Mouse (Mus musculus): Measurements from ENCODE around the gene Ttll5.

The Ttll5 gene

DNA sequence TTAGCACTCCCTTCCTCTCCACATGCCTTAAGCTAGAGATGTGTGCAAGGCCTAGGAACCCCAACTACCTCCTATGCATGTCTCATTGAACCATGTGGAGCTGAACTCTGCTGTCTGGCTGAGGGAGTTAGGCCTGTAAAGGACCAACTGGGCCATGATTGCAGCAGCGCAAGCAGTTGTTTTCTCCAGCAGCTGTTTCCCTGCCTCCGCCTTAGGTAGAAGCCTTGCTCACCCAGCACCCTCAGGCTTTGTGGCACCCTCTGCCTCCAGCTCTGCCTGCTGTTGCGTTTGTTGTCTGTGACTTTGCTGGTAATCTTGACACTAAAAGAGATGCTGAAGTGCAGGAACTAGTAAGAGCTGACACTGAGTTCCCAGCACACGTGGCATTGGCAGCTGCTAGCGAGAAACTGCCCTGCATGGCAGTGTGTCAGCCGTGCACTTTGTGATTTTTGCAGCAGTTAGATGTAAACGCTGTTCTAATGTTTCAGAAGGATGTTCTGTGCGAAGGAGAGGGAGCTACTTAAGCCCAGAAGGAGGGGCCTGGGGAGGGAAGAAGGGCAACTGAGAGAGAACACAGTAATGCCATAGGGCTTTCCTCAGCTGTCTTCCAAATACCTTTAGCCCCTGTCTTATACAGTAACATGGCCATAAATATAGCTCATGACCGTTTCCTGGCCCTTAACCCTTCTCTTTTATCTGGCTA lies 198.0 kb downstream of the Ttll5 start:
- DNase-seq: no peak

DNA sequence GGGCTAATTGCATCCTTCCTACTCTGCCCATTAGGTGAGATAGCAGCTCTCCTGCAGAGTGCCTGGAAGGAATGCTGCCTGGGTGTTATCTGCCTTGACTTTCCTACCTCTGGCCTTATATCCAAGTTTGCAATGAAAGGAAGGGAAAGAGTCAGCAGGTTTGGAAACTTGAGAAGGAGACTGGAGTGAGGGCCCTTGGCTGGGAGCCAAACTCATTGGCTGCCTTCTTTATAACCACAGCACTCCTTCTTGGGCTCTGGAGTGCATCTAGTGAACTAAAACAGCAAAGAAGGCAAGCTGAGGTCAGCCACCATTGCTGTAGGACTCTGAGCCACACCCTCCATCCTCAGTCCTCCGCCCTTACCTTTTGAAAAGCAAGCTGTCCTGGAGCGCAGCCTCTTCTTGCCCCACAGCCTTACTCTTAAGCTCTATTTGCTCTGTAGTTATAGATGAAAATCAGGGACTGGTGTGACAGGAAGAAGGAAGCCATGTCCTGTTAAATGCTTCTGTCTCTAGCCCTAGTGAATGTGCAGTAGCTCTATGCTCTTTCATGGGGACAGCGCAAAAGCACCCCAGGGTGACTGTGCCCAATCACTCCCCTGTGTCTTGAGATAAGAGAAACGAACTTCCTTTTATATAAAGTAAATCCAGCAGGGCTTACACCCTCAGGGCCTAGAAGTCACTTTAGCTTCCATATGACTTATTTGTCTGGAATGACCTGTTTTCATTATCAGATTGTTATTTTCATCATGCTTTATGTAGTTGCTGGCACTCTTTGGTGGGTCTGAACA lies 198.8 kb downstream of the Ttll5 start:
- no peak for DNase-seq

DNA sequence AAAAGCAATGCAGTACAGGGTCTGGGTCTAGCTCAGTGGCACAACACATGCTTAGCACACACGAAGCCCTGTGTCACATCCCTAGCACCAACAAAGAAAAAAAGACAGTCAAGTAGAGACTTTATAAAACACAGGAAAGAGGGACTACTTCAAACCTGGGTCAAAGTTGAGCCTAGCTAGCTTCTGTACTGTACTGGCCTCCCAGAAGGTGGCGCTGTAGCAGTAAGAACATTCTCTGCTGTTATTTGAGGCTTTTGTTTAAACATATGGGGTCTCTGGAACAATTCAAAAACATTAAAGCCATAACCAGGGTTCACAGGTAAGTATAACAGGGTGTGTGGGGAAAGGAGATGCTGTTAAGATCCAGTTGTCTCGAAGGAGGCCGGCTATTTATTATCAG lies 200.0 kb downstream of the Ttll5 start:
- peak; percentile 35 for DNase-seq

DNA sequence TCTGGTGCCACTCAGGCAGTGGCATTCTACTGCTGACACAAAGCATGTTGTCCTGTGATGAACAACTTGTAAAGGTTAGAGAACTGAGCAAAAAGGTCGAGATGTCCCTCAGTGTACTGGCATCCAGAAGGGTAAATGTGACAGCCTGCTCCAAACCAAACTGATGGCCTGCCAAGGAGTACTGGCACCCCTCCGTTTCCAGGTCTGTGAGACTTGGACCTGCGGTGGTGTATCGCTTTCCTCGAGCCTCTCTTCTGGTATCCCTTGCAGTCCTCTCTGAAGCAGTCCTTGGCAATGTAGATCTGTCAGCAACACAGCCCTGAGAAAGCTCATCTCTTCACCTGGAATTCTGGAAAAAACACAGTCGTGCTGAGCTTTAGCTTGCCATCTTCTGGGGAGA lies 201.0 kb downstream of the Ttll5 start:
- DNase-seq: peak; percentile 71

DNA sequence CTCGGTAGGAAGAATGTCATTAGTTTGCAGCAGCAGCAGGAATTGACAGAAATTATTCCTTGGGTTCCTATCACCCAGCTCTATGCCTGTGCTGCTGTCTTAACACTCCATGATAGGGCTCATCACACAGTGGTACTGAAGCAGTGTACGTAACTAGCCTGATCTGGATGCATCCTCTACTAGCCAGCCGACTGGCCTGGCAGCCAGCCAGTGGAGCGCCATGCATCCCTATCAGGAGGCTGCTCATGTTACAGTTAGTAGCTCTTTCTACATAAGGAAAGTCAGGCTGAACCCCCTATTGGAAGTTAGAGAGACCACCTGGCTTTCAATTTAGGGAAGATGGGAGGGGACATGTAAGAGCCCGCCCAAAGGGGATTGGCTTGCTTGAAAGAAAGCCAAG lies 202.5 kb downstream of the Ttll5 start:
- DNase-seq: peak; percentile 31

DNA sequence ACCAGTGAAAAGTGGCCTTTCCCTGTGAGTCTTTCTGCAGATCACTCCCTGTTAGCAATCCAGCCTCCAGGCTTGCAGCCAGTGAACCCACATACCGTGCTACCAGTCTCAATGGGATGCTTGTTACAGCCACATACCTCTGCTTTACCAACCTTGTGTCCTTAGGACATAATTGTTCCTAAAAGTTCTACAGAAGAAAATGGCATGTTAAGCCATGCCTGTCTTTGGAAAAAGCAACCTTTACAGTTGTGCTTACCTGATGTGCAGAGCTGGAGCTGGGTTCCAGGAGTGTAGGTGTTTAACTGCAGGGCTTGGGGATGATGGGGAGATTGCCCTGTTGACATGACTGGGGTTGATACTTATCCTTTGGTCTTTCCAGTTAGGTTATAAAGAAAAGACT lies 203.3 kb downstream of the Ttll5 start:
- no peak for DNase-seq

DNA sequence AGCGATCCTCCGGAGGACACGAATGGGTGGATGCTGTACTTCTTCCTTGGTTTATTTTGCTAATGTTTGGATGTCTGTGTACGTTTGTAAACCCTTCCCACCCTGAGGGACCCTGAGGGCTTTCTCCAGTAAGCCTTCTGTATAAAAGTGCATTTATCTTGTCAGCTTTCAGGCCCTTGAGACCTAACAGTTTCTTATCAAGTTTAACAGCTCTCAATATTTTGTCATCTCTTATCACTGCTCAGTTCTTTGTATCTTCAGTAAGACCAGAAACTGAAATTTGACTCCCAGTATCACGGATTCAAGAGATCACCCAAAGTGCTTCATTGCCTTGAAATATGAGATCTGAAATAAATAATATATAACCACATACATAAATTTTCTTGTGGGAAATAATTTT lies 206.5 kb downstream of the Ttll5 start:
- DNase-seq: no peak

DNA sequence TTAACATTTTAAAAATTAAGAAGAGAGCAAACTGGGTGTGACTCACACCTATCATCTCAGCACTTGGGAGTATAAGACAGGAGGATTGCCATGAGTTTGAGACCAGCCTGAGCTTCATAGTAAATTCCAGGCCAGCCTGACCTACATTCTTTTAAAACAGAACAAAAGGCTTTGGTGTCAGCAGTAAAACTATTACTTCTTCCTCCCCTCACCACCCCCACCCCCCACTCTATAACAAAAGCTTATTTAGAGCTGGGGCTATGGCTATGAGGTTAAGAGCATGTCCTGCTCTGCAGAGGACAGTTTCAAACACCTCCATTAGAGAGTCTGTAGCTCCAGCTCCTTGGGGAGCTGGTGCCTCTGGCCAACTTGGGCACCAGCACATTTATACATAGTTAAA lies 211.1 kb downstream of the Ttll5 start:
- DNase-seq: no peak

DNA sequence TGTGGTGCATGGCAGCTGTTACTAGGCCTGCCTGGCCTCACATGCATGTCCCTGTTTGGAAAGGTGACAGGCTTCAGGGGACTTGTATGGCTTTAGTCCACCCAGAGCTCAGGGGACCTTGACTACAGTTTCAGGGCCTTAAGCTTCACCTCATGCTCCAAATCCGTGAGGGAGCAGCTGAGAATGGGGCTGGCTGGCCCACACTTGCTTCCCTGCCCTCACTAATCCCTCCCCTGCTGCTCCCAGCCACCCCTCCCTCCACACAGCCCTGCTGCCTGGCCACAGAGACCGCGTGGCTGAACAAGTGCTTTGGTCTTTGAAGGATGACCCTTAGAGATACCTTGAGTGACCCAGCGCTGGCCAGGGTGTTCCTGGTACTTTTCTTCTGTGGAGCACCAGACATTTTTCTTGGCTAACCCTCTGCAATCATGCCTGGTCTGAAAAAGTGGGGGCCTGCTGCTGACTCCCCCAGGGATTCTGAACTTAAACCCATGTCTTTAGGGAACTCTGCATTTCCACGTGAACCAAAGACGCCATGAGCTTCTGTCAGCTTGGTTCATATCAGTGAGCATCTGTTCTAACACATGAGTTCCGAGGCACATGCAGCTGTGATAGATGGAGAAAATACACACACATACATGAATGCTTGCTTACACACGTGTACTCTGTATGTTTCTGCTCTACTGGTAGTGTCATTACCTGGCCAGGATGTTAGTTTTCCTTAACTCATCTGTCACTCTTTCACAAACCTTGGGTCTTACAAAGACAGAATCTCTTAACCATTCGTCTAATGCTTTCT lies 212.1 kb downstream of the Ttll5 start:
- DNase-seq: no peak

DNA sequence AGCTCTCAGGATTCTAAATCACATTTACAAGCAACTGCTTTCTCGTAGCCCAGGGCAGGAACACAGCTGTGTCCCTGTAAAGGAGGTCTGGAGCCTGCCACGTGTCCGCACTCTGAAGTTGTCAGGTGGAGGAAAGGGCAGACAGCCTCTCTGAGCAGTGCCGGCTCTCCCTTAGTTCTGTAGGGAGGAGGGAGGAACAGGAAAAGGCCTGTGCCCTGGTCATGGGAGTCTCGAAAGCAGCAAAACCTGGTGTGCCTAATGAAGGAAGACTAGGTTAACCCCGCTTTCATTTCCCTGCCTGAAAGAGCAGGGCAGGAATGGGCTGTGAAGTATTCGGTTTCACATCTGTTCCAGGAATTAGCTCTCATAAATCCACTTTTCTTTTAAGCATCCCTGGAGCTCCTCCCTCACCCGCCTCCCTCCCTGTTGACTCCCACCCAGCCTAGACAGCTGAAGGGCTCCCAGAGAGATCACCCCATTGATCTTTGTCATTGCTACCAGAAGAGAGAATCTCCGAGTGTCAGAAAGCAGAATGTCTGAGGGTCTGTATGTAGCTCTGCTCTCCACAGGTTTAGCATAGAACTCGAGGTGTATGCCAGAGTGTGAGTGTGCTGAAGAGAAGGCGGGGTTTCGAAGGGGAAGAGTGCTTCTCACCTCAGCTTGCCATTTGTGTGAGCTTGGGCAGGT lies 212.9 kb downstream of the Ttll5 start:
- DNase-seq: no peak

DNA sequence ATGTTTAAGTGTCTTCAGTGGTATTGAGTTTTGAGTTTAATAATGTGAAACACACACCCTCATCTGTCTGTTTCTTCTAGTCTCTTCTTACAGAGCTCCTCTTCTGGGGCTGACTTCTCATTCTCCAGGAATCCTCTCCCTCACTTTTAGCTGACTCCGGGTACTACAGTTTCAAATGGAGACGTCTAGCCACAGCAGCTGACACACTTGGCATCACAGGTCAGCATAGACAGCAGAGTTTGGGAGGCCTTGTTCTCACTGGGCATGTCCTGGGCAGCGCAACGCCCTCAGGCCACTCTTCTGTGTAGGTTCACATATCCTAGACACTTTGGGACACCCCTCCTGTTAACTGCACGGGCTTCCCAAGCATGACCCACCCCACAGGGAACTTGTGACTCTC lies 214.6 kb downstream of the Ttll5 start:
- DNase-seq: no peak

DNA sequence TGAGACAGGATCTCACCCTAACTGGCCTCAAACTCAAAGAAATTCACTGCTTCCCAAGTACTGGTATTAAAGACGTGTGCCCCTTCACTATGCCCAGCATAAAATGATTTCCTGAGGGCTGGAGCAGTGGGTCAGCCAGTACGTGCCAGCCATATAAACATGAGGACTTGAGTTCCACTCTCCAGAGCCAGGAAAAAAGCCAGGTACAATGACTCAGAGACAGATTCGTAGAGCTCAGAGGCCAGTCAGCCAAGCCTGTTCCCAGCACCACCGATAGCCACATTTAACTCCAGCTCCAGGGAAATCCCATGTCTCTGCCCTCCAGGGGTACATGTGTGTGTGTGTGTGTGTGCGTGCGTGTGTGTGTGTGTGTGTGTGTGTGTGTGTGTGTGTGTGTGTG lies 215.3 kb downstream of the Ttll5 start:
- no peak for DNase-seq

DNA sequence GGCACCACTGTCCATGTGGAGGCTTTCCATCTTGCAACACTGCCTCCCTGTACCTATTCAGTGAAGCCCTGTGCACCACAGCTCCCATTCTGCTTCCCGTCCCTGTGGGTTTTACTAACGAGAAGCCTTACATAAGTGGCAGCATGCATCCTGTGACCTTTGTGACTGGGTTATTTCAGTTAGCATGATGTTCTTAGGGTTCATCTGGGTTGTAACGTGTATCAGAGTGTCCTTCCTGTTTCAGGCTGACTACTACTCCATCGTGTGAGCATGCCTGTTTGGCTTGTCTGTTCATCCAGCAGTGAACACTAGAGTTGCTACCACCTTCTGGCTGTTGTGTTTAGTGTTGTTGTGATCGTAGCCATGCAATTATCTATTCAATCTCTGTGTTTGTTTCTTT lies 221.7 kb downstream of the Ttll5 start:
- DNase-seq: no peak

DNA sequence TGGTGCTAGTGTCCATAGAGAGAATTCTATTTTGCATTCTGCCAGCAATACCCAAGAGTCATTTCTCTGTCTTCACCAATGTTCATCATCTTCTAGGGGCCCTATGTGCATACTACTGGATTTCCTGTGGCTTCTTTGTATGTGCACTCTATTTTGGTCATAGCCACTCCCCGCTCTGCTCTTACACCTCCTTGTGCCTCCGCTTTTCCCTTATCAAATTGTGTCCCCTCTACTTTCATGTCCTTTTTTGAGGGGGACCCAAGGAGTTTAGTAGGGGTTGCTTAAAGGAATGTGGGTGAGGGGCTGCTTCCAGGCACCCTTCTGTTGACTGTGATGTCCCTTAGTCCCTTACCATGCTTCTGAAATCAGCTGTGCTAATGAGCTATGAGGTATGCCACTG lies 222.3 kb downstream of the Ttll5 start:
- no peak for DNase-seq

DNA sequence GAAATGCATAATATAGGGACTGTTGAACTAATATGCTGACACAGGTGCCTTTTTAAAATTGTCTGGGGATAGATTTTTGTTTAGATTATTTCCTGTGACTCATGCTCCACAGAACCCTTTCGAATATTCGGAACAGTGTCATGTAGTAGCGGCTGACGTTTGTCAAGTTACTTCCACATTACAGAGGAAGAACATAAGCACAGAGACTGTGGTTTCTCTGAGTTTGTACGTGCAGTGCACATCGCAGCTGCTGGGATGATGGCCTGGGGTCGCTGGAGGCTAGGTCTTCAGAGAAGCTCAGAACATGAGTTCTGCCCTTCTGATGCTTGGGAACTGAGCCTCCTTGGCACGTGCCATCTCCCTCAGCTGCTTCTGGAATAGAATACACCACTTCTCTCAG lies 222.9 kb downstream of the Ttll5 start:
- no peak for DNase-seq

DNA sequence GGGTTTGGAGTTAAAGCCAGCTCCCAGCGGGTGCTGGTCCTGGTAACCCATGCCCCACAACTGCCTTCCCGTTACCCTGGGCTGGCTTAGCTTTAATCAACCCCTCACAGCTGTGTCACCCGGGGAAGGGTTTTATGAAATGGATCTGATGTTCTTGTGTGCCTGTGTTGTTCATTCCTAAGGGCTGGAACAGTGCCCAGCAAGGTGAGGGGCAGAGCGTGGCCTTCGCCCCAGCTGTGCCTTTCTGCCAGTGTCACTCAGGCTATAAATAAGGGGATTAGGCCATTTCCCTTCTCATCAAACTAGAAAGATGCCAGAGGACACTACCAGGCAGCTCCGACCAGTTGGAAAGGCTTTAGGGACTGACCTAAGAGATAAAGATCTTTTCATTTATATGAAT lies 225.4 kb downstream of the Ttll5 start:
- no peak for DNase-seq

DNA sequence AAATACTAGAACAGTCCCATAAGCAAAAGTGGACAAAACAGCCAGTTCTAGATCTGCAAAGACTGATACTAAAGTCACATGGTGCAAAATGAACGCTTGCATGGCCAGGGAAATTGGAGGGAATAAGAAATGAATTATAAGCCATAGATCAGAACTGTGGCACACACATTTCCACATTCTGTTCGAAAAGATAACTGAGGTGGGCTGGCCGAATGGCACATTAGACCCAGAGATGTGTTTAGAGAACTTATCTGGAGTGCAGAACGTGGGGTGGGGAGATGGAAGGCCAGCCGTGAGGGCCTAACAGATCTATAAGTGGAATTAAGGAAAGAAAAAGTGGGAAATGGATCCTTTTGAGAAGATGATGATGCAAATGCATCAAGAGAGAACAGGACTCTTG lies 227.0 kb downstream of the Ttll5 start:
- no peak for DNase-seq

DNA sequence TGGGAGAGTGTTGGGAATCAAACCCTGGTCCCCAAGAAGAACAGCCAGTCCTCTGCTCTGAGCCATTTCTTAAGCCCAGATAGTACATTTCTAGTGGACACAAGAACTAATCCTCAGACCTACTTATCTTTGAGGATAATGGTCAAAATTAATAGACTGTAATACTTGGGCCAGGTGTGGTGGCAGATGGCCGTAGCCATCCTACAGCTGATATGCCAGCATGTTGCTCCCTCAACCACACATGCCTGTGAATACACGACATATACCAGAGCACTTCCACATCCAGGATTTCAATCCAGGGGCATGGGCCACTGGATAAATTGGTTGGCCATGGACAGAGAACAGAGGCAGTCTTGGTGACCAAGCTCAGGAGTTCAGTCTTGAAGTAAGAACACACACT lies 230.8 kb downstream of the Ttll5 start:
- no peak for DNase-seq

DNA sequence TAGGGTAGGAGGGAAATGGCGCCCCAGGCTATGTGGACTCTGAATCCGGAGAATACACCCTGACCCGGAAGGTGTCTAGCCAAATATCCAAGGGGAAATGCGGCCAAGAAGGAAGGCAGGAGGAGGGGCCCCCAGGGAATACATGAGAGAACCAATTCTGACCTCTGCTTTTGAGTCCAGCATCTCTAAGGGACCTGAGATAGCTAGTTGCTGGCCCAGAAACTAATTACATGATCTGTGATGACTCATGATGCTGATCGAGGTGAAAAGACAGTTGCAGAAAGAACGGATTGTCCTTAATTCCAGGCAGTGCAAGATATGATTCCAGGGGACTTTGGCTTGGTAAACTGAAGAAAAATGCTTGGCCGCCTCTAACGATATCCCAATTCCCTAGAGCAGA lies 232.5 kb downstream of the Ttll5 start:
- DNase-seq: no peak

DNA sequence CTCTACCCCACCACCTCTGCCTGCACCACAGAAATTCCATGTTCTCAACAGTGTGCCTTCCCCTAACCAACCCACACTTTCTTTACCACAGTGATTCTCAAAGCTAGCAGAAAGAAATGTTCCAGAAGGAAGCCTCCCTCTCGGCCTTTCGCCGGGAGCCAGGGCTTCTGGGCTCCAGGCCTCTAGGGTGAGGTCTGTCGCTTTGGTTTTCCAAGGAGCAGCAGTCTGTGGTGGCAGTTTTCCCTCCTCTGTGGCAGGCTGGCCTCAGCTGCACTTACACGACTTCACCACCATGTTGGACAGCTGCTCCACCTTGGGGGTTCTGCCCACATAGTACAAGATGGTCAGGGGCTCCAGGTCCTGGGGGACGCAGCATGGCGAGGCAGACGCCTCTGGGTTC lies 233.1 kb downstream of the Ttll5 start:
- DNase-seq: no peak

DNA sequence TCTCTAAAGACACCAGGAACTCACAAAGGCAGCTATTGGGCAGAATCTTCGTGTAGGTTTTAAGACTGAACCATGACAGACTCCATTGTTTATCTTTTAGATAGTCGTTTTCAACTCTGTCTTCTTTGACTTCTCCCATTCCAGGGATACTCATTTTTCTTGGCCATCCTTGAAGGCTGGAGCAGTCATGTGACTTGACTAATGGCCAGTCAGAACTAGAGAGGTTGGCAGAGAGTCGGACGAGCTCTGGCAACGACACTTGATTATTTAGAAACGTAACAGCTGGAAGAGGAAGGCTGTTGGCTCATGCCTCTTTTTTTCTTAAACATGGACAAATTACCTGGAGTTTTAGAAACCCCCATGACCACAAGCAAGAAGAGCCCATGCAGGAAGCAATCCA lies 234.9 kb downstream of the Ttll5 start:
- no peak for DNase-seq

DNA sequence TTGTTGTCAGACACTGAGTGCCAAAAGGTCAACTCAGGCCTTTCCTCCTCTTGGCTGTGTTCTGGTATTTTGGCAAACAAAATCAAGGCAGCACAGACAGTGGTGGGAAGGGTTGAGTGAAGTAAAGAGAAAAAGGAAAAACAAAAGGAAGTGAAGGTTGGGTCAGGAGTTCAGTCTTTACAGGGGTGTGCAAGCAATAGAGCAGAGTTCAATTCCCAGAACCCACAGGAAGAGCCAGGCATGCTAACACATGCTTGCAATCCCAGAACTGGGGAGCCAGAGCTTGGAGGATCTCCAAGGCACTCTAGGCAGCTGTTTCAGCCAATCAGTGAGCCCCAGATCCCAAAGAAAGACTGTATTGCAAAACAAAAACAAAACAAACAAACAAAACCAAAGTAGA lies 240.3 kb downstream of the Ttll5 start:
- DNase-seq: no peak

DNA sequence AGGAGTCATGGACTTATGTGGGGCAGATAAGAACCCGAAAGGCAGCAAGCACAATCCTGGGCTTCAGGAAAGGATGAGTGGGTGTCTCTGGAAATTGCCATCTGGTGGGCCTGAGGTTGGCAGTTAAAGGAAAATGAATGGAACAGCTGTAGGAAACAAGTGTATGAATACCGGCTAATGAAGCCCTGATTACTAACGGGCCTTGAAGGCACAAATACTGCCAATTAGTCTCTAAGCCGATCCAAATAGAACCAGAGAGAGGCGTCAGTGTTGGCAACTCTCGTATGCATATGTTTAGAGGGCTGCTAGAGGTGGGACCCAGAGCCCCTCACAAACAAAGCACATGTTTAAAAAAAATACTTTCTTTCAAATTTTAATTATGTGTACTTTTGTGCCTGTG lies 247.0 kb downstream of the Ttll5 start:
- no peak for DNase-seq

All from cerebellum, adult 8-10 months (tissue).